Mouse (Mus musculus) CH12.LX (cell line): ENCODE results near the gene Rrbp1. TPM values are rescaled to one million over a fixed set of nuclear protein-coding genes. Genes with fewer than 3 reads are reported as not detected.

ENCODE experiments used
- DNase-seq: peaks from one replicate; pipeline ENCODE4 v3.0.0-alpha.2; 2013; ENCODE audit errors: extremely low read depth
- H3K27ac ChIP-seq: 2 replicates; pipeline ENCODE4 v1.5.1; 2012; ENCODE audit warnings: low read depth, mild to moderate bottlenecking, control low read depth, moderate library complexity; ENCODE audit not compliant: insufficient read depth
- H3K27me3 ChIP-seq: replicated peaks from 2 replicates; pipeline ENCODE3; 2012; ENCODE audit warnings: inconsistent platforms
- H3K36me3 ChIP-seq, 2 experiments: replicated peaks in 1 of 2; 2 replicates each; pipeline versions ENCODE3 to v1.6.1; 2012; ENCODE audit warnings: inconsistent platforms in 1 of 2, low read length in 1 of 2, mild to moderate bottlenecking in 1 of 2, mixed read lengths in 1 of 2, moderate library complexity in 1 of 2; ENCODE audit not compliant: control insufficient read depth in 1 of 2, insufficient read depth in 1 of 2
- H3K4me1 ChIP-seq, 2 experiments: 2 replicates each; pipeline ENCODE4 v1.6.1; 2012; ENCODE audit warnings: inconsistent platforms in 1 of 2, moderate library complexity in 1 of 2; ENCODE audit not compliant: insufficient read depth in 2 of 2, control insufficient read depth in 1 of 2
- H3K4me2 ChIP-seq: 2 replicates; pipeline ENCODE4 v1.6.1; 2012; ENCODE audit warnings: low read depth, mild to moderate bottlenecking, control low read depth; ENCODE audit not compliant: poor library complexity, insufficient read depth, severe bottlenecking
- H3K4me3 ChIP-seq, 3 experiments: fragments of 150-350 bp in 1 of 3; sonication (generic) in 1 of 3; replicated peaks in 1 of 3; 2 replicates each; pipeline versions ENCODE3 to v1.5.1; 2011 to 2012; ENCODE audit warnings: low read depth in 2 of 3, low read length in 2 of 3, mild to moderate bottlenecking in 2 of 3, moderate library complexity in 2 of 3, control low read depth in 1 of 3, improper control_type of control experiment in 1 of 3, inconsistent platforms in 1 of 3, mixed read lengths in 1 of 3; ENCODE audit not compliant: poor library complexity in 1 of 3
- H3K79me2 ChIP-seq: replicated peaks from 2 replicates; pipeline ENCODE4 v1.6.1; 2012; ENCODE audit warnings: mild to moderate bottlenecking, moderate library complexity; ENCODE audit not compliant: control insufficient read depth, poor library complexity, insufficient read depth, severe bottlenecking; ENCODE audit errors: extremely low read depth
- H3K9ac ChIP-seq: 2 replicates; pipeline ENCODE4 v1.6.1; 2012; ENCODE audit warnings: low read depth, mild to moderate bottlenecking, control low read depth, moderate library complexity; ENCODE audit not compliant: insufficient read depth
- H3K9me3 ChIP-seq: replicated peaks from 2 replicates; pipeline ENCODE3; 2012; ENCODE audit warnings: low read length, inconsistent platforms, mixed read lengths
- CHD1 ChIP-seq: IDR thresholded peaks from 2 replicates; pipeline ENCODE4 v1.6.1; 2012; ENCODE audit warnings: low read depth, low read length, improper control_type of control experiment, inconsistent platforms
- CTCF ChIP-seq, 2 experiments: IDR thresholded peaks in 1 of 2; conservative IDR thresholded peaks in 1 of 2; 2 replicates each; pipeline ENCODE4 v1.5.1; 2011 to 2012; ENCODE audit warnings: low read depth in 2 of 2, low read length in 2 of 2, improper control_type of control experiment in 1 of 2, inconsistent platforms in 1 of 2, mild to moderate bottlenecking in 1 of 2, moderate library complexity in 1 of 2
- E2F4 ChIP-seq: IDR thresholded peaks from 2 replicates; pipeline ENCODE4 v1.6.1; 2011; ENCODE audit warnings: low read depth, low read length, improper control_type of control experiment; ENCODE audit not compliant: insufficient replicate concordance
- ELF1 ChIP-seq: IDR thresholded peaks from 2 replicates; pipeline ENCODE4 v1.6.1; 2014; ENCODE audit warnings: low read depth, mild to moderate bottlenecking, inconsistent platforms, low read length, improper control_type of control experiment
- EP300 ChIP-seq: IDR thresholded peaks from 2 replicates; pipeline ENCODE4 v1.6.1; 2011; ENCODE audit warnings: low read length, improper control_type of control experiment
- ETS1 ChIP-seq: conservative IDR thresholded peaks from 2 replicates; pipeline ENCODE4 v1.6.1; 2012; ENCODE audit warnings: low read depth, mild to moderate bottlenecking, inconsistent platforms, low read length, improper control_type of control experiment, moderate library complexity
- GABPA ChIP-seq: IDR thresholded peaks from 2 replicates; pipeline ENCODE4 v1.6.1; 2012; ENCODE audit warnings: low read depth, low read length, improper control_type of control experiment, inconsistent platforms; ENCODE audit not compliant: insufficient replicate concordance
- HCFC1 ChIP-seq: IDR thresholded peaks from 2 replicates; pipeline ENCODE4 v1.6.1; 2012; ENCODE audit warnings: low read depth, mild to moderate bottlenecking, inconsistent platforms, low read length, improper control_type of control experiment
- IRF4 ChIP-seq: IDR thresholded peaks from 2 replicates; pipeline ENCODE4 v1.6.1; 2014; ENCODE audit warnings: low read depth, mild to moderate bottlenecking, inconsistent platforms, low read length, improper control_type of control experiment
- JUN ChIP-seq: IDR thresholded peaks from 2 replicates; pipeline ENCODE4 v1.6.1; 2011; ENCODE audit warnings: low read depth, mild to moderate bottlenecking, low read length, improper control_type of control experiment, moderate library complexity; ENCODE audit not compliant: insufficient read depth
- KAT2A ChIP-seq: IDR thresholded peaks from 2 replicates; pipeline ENCODE4 v1.6.1; 2012; ENCODE audit warnings: low read length, improper control_type of control experiment, inconsistent platforms; ENCODE audit not compliant: insufficient replicate concordance
- MAFK ChIP-seq: IDR thresholded peaks from 2 replicates; pipeline ENCODE4 v1.6.1; 2011; ENCODE audit warnings: low read length, improper control_type of control experiment; ENCODE audit not compliant: insufficient replicate concordance
- MAX ChIP-seq: IDR thresholded peaks from 2 replicates; pipeline ENCODE4 v1.6.1; 2011; ENCODE audit warnings: low read length, improper control_type of control experiment
- MAZ ChIP-seq: IDR thresholded peaks from 2 replicates; pipeline ENCODE4 v1.6.1; 2012; ENCODE audit warnings: low read depth, mild to moderate bottlenecking, inconsistent platforms, low read length, improper control_type of control experiment, moderate library complexity
- MEF2A ChIP-seq: IDR thresholded peaks from 2 replicates; pipeline ENCODE4 v1.6.1; 2014; ENCODE audit warnings: low read depth, mild to moderate bottlenecking, inconsistent platforms, low read length, improper control_type of control experiment, borderline replicate concordance
- MXI1 ChIP-seq: IDR thresholded peaks from 2 replicates; pipeline ENCODE4 v1.6.1; 2011; ENCODE audit warnings: mild to moderate bottlenecking, low read depth, low read length, improper control_type of control experiment
- MYC ChIP-seq: IDR thresholded peaks from 2 replicates; pipeline ENCODE4 v1.6.1; 2011; ENCODE audit warnings: low read depth, mild to moderate bottlenecking, improper control_type of control experiment, low read length
- NELFE ChIP-seq: IDR thresholded peaks from 2 replicates; pipeline ENCODE4 v1.6.1; 2011; ENCODE audit warnings: low read depth, low read length, improper control_type of control experiment
- NRF1 ChIP-seq: IDR thresholded peaks from 2 replicates; pipeline ENCODE4 v1.6.1; 2014; ENCODE audit warnings: low read depth, mild to moderate bottlenecking, inconsistent platforms, low read length, improper control_type of control experiment, moderate library complexity
- PAX5 ChIP-seq: IDR thresholded peaks from 2 replicates; pipeline ENCODE4 v1.6.1; 2012; ENCODE audit warnings: low read length, inconsistent platforms, mixed read lengths
- POLR2AphosphoS2 ChIP-seq: IDR thresholded peaks from 2 replicates; pipeline ENCODE4 v1.6.1; 2011; ENCODE audit warnings: low read depth, low read length, improper control_type of control experiment
- RAD21 ChIP-seq: IDR thresholded peaks from 2 replicates; pipeline ENCODE4 v1.6.1; 2011; ENCODE audit warnings: low read depth, mild to moderate bottlenecking, low read length, improper control_type of control experiment, moderate library complexity
- RCOR1 ChIP-seq: conservative IDR thresholded peaks from 2 replicates; pipeline ENCODE4 v1.6.1; 2012; ENCODE audit warnings: low read depth, mild to moderate bottlenecking, inconsistent platforms, low read length, improper control_type of control experiment
- SMC3 ChIP-seq: IDR thresholded peaks from 2 replicates; pipeline ENCODE4 v1.6.1; 2011; ENCODE audit warnings: low read depth, low read length, improper control_type of control experiment
- TBP ChIP-seq: conservative IDR thresholded peaks from 2 replicates; pipeline ENCODE4 v1.6.1; 2011; ENCODE audit warnings: low read depth, low read length, improper control_type of control experiment
- TCF12 ChIP-seq: IDR thresholded peaks from 2 replicates; pipeline ENCODE4 v1.6.1; 2014; ENCODE audit warnings: low read depth, mild to moderate bottlenecking, inconsistent platforms, low read length, improper control_type of control experiment
- UBTF ChIP-seq: IDR thresholded peaks from 2 replicates; pipeline ENCODE4 v1.6.1; 2012; ENCODE audit warnings: low read depth, mild to moderate bottlenecking, inconsistent platforms, low read length, improper control_type of control experiment, moderate library complexity
- ZC3H11A ChIP-seq: IDR thresholded peaks from 2 replicates; pipeline ENCODE4 v1.6.1; 2012; ENCODE audit warnings: low read depth, mild to moderate bottlenecking, inconsistent platforms, low read length, improper control_type of control experiment
- ZKSCAN1 ChIP-seq: IDR thresholded peaks from 2 replicates; pipeline ENCODE4 v1.6.1; 2012; ENCODE audit warnings: low read depth, inconsistent platforms, low read length, improper control_type of control experiment, borderline replicate concordance
- ZMIZ1 ChIP-seq: IDR thresholded peaks from 2 replicates; pipeline ENCODE4 v1.6.1; 2012; ENCODE audit warnings: low read depth, mild to moderate bottlenecking, inconsistent platforms, low read length, improper control_type of control experiment
- ZNF384 ChIP-seq: IDR thresholded peaks from 2 replicates; pipeline ENCODE4 v1.6.1; 2012; ENCODE audit warnings: low read depth, low read length, improper control_type of control experiment, inconsistent platforms
- dilution Hi-C: fragments of 300-500 bp; cut with MboI; formaldehyde crosslinking; loops from 2 replicates; pipeline ENCODE4 v1.14.3; 2020; ENCODE audit warnings: low sequenced_read_pairs; ENCODE audit not compliant: extremely low pct_unique_long_range_greater_than_20kb, extremely low pct_ligation_motif_present
- in situ Hi-C: fragments of 300-500 bp; cut with MboI; formaldehyde crosslinking; loops from 3 replicates; pipeline ENCODE4 v1.14.3; 2019; ENCODE audit warnings: low sequenced_read_pairs, low pct_ligation_motif_present, low pct_unique_long_range_greater_than_20kb, mixed read lengths
- polyA plus RNA-seq: library from polyadenylated mRNA; unstranded; fragments of >175 nt; gene quantifications from 2 replicates; pipeline ENCODE4 v1.2.1, GENCODE M21; 2012; ENCODE audit warnings: low read depth; ENCODE audit not compliant: insufficient read length
- total RNA-seq, 2 experiments: library from RNA; depleted of rRNA; stranded (reverse); fragments of 300-350 nt in 1 of 2; fragments of >200 nt in 1 of 2; gene quantifications; 2 replicates each; pipeline ENCODE4 v1.2.3; 2012 to 2014

Gene Rrbp1
- total and polyA plus RNA-seq, 3 experiments: 42.4 to 127 (median 49.3) TPM

DNA sequence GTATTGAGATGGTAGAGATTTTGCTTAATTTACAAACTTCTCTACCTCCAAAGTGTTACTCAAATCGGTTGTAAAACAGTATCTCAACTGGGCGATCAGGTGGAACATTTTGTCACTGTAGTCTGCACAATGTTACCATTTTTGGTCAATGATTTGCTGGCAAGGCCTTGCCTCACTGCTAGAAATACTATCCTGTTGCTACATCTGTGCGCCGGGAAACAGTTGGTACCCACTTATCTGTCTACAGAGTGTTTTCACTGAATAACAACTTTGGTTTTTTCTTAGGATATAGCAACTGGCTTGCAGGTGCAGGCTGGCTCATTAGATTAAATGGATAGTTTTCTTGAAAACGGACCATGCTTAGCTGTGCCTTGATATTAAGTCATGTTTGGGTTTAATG is 94.8 kb downstream of the Rrbp1 start:
- in situ Hi-C loops: loop anchor here (5.0 kb wide), 1 partner anchor 74 kb away; no protein-coding TSS in a partner anchor
- TF ChIP-seq MAZ (no peak), TBP (no peak), ETS1 (no peak), ZNF384 (no peak), KAT2A (no peak), GABPA (no peak), MAX (no peak), EP300 (no peak), ZMIZ1 (no peak), ZKSCAN1 (no peak), MEF2A (no peak), NELFE (no peak)
- TF ChIP-seq, all 38 proteins: peak for 0
- Histone ChIP-seq H3K27me3 (no peaks in the 10 kb centered on the region), H3K4me1 (peaks cover 0 to 30% of the 10 kb centered on the region in 2 experiments; a peak in 2 of 4 replicates), H3K79me2 (peaks cover 35% of the 10 kb centered on the region), H3K4me3 (peak overlapping the region; percentile 77 to 84 (median 83)), H3K4me2 (peak overlapping the region; percentile 83), H3K9me3 (no peaks in the 10 kb centered on the region), H3K27ac (no peak overlapping the region), H3K36me3 (peaks cover 0 to 2% of the 10 kb centered on the region in 2 experiments), H3K9ac (peak overlapping the region; percentile 78; the same call in 1 of the 2 replicates)
- DNase-seq: peak; percentile 20
- dilution Hi-C loops: no loop called here

DNA sequence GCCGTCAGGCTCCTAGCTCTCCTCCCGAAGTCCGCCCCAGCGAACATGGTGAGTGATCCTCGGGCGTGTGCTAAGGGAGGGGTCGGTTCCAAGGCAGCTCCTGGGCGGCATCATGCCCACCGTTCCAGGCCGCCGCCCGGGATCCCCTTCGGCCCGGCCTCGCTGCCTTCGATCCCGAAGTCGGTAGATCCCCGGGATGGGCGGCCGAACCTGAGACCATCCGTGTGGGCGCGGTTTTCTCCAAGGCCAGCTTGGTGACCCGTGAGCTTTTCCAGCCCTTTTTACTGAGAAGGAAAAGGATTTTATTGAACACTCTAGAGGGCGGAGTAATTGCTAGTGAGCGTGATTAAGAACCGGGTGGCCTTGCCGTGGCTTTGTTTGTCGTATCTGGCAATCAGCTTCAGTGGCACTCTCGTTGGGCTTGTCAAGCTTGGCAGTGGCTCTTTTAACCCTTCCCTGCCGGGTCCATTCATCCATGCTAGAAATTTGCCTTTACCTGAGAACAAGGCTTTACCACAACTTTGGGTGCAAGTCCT is 95.4 kb downstream of the Rrbp1 start:
- dilution Hi-C loops: no loop called here
- TF ChIP-seq ZC3H11A (no peak), E2F4 (no peak), TCF12 (peak; percentile 3; the same call in 1 of the 2 replicates), JUN (no peak), POLR2AphosphoS2 (no peak), MXI1 (no peak; the same call in 1 of the 2 replicates), HCFC1 (no peak), RCOR1 (no peak), ZNF384 (no peak), UBTF (peak; percentile 89), CHD1 (no peak), RAD21 (no peak), PAX5 (no peak), IRF4 (no peak), MEF2A (no peak), MAFK (no peak), MYC (no peak), SMC3 (no peak), NRF1 (no peak), NELFE (peak; percentile 91; the same call in 1 of the 2 replicates), KAT2A (no peak), ELF1 (peak; percentile 3; the same call in 1 of the 2 replicates), CTCF (conservative IDR thresholded peaks at IDR 0.05 in 1 of 2, IDR thresholded peaks at IDR 0.05 in 1 of 2; ENCODE audit: low read depth in 2 of 2, low read length in 2 of 2) (no peak), EP300 (no peak), MAX (no peak)

More for the DNA sequence above, 95.4 kb downstream of the Rrbp1 start:
- Histone ChIP-seq H3K9me3 (no peaks in the 10 kb centered on the region), H3K27me3 (no peaks in the 10 kb centered on the region), H3K36me3 (no peaks in the 10 kb centered on the region), H3K27ac (peak overlapping the region; percentile 29), H3K4me1 (peaks cover 0 to 35% of the 10 kb centered on the region in 2 experiments; a peak in 2 of 4 replicates), H3K79me2 (peaks cover 29% of the 10 kb centered on the region), H3K4me3 (peak overlapping the region; percentile 77 to 84 (median 83)), H3K9ac (peak overlapping the region; percentile 78), H3K4me2 (peak overlapping the region; percentile 83)
- DNase-seq: peak; percentile 33
- in situ Hi-C loops: loop anchor here (5.0 kb wide), 1 partner anchor 73 kb away; no protein-coding TSS in a partner anchor
